Mouse (Mus musculus): ENCODE results near the gene Aldh3b2. TPM values are rescaled to one million over a fixed set of nuclear protein-coding genes. Genes with fewer than 3 reads are reported as not detected.
A peak's percentile ranks its signal among the peaks of the same experiment; 100 is the strongest.

Gene Aldh3b2
- polyA plus RNA-seq, 1 experiment: 0.11 TPM

DNA sequence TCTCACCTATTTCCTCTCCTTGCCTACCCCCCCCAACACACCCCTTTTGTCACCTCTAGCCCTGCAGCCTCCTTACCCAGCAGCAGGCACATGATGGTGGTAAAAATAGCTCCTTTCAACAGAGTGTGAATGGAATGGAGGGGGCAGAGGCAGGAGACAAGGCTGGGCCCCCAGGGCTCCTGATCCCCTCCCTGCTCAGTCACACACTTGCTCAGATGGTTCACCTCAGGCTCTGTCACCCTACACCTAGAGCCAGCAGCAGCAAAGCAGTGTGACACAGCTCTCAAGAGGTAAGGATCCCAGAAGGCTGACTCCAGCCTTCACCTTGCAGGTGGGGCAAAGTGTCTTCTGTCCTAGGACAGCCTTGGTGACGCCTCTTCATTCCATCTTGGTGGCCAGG lies 31.0 kb downstream of the Aldh3b2 start, which contains the start of gene Doc2g:
Gene Doc2g, plus strand, starts transcription at position 202 of the 400 bp plus-strand sequence.
- no peaks in the 10 kb centered on the region for H3K79me2 ChIP-seq (ENCODE audit: control insufficient read depth, insufficient read depth)
- H3K36me3 ChIP-seq (ENCODE audit: control insufficient read depth, insufficient read depth): peaks cover 7% of the 10 kb centered on the region
- H3K27me3 ChIP-seq (ENCODE audit: control insufficient read depth, insufficient read depth, insufficient read length): no peaks in the 10 kb centered on the region
- H3ac ChIP-seq (ENCODE audit: control insufficient read depth, insufficient read length): no peak within 1 kb of the TSS
- TF ChIP-seq TCF3 (IDR thresholded peaks at IDR 0.05; ENCODE audit: insufficient read length, low read depth) (no peak), POLR2AphosphoS2 (IDR thresholded peaks at IDR 0.05; ENCODE audit: insufficient read length, low read depth) (peak; percentile 12), MYOG (IDR thresholded peaks at IDR 0.05; ENCODE audit: control insufficient read depth in 1 of 3, insufficient read depth in 1 of 3, insufficient read length in 2 of 3, low read depth in 2 of 3) (no peak)
- H3K4me3 ChIP-seq: no peak within 1 kb of the TSS
- H3K4me2 ChIP-seq (ENCODE audit: low read depth): peak within 1 kb of the TSS; percentile 2

DNA sequence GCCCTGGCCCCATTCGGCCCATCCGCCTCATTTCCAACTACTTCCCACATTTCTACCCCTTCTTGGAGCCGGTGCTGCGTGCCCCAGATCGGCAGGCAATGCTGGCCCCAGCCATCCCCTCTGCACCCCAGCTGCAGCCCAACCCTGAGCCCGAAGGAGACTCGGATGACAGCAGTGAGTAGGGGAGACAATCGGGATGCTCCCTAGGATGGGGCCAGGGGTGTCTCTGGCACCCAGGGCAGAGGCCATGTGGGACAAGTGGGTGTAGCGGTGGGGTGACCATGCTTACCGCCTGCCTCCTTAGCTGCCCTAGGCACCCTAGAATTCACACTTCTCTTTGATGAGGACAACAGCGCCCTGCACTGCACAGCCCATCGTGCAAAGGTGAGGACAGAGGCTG lies 31.5 kb downstream of the Aldh3b2 start:
- no peaks in the 10 kb centered on the region for H3K79me2 ChIP-seq (ENCODE audit: control insufficient read depth, insufficient read depth)
- TF ChIP-seq POLR2AphosphoS2 (IDR thresholded peaks at IDR 0.05; ENCODE audit: insufficient read length, low read depth) (no peak), POLR2A (IDR thresholded peaks at IDR 0.05; ENCODE audit: insufficient read length, low read depth) (no peak), TCF3 (IDR thresholded peaks at IDR 0.05; ENCODE audit: insufficient read length, low read depth) (no peak), USF1 (IDR thresholded peaks at IDR 0.05; ENCODE audit: low read depth) (no peak), TCF12 (IDR thresholded peaks at IDR 0.05; ENCODE audit: insufficient read depth, poor library complexity, severe bottlenecking) (no peak), E2F4 (IDR thresholded peaks at IDR 0.05; ENCODE audit: insufficient read depth) (no peak), SRF (IDR thresholded peaks at IDR 0.05; ENCODE audit: control insufficient read depth, insufficient read length, low read depth) (no peak), CEBPB (IDR thresholded peaks at IDR 0.05; ENCODE audit: insufficient read depth, poor library complexity, severe bottlenecking) (no peak), MAX (IDR thresholded peaks at IDR 0.05; ENCODE audit: low read depth) (no peak), MYOD1 (IDR thresholded peaks at IDR 0.05; ENCODE audit: control insufficient read depth in 1 of 3, insufficient read length in 2 of 3, low read depth in 2 of 3) (no peak), REST (IDR thresholded peaks at IDR 0.05; ENCODE audit: insufficient read depth, insufficient read length) (no peak), MYOG (IDR thresholded peaks at IDR 0.05; ENCODE audit: control insufficient read depth in 1 of 3, insufficient read depth in 1 of 3, insufficient read length in 2 of 3, low read depth in 2 of 3) (no peak)
- peaks cover 7% of the 10 kb centered on the region for H3K36me3 ChIP-seq (ENCODE audit: control insufficient read depth, insufficient read depth)
- H3ac ChIP-seq (ENCODE audit: control insufficient read depth, insufficient read length): no peak overlapping the region
- no peak overlapping the region for H3K4me3 ChIP-seq
- no peak overlapping the region for H3K4me2 ChIP-seq (ENCODE audit: low read depth)
- no peaks in the 10 kb centered on the region for H3K27me3 ChIP-seq (ENCODE audit: control insufficient read depth, insufficient read depth, insufficient read length)

DNA sequence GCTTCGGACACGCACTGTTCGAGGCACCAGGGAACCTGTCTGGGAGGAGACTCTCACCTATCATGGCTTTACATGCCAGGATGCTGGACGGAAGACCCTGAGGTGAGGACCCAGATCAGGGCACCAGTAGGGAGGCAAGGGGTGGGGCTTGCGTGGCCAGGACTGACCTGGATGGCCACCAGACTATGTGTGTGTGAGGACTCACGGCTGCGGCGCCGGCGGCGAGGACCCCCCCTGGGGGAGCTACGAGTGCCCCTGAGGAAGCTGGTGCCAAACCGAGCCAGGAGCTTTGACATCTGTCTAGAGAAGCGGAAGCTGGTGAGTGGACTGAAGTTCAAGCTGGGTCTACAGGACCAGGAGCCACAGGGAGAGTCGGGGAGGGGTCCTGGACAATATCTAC lies 32.2 kb downstream of the Aldh3b2 start:
- peak; percentile 48 for TF ChIP-seq POLR2AphosphoS2 (IDR thresholded peaks at IDR 0.05; ENCODE audit: insufficient read length, low read depth)
- no peak for TF ChIP-seq MYOD1 (IDR thresholded peaks at IDR 0.05; ENCODE audit: control insufficient read depth in 1 of 3, insufficient read length in 2 of 3, low read depth in 2 of 3)
- TF ChIP-seq POLR2A (IDR thresholded peaks at IDR 0.05; ENCODE audit: insufficient read length, low read depth): no peak
- H3K36me3 ChIP-seq (ENCODE audit: control insufficient read depth, insufficient read depth): peaks cover 13% of the 10 kb centered on the region
- no peak overlapping the region for H3ac ChIP-seq (ENCODE audit: control insufficient read depth, insufficient read length)
- no peak overlapping the region for H3K4me2 ChIP-seq (ENCODE audit: low read depth)
- no peaks in the 10 kb centered on the region for H3K79me2 ChIP-seq (ENCODE audit: control insufficient read depth, insufficient read depth)
- H3K27me3 ChIP-seq (ENCODE audit: control insufficient read depth, insufficient read depth, insufficient read length): no peaks in the 10 kb centered on the region
- no peak overlapping the region for H3K4me3 ChIP-seq

DNA sequence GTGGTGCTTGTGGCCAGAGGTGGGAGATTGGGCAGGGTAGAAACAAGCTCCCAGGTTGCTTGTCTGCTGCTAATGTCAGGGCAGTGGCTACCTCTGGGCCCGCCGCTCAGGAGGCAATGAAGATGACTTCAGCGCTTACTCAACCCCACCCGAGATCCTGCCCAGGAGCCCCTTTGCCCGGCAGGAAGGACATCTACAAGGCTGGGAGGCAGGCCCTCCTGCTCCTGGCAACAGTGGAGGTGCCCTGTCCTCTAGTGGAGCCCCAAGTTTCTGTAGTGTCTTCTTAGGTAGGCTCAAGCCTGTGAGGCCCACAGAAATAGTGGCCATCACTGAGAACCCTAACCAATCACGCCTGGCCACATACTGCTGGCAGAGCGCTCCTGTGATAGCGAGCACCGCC lies 33.0 kb downstream of the Aldh3b2 start:
- no peak overlapping the region for H3K4me2 ChIP-seq (ENCODE audit: low read depth)
- peaks cover 21% of the 10 kb centered on the region for H3K36me3 ChIP-seq (ENCODE audit: control insufficient read depth, insufficient read depth)
- TF ChIP-seq POLR2AphosphoS2 (IDR thresholded peaks at IDR 0.05; ENCODE audit: insufficient read length, low read depth) (peak; percentile 44), REST (IDR thresholded peaks at IDR 0.05; ENCODE audit: insufficient read depth, insufficient read length) (no peak)
- H3K4me3 ChIP-seq: no peak overlapping the region
- no peak overlapping the region for H3ac ChIP-seq (ENCODE audit: control insufficient read depth, insufficient read length)
- no peaks in the 10 kb centered on the region for H3K27me3 ChIP-seq (ENCODE audit: control insufficient read depth, insufficient read depth, insufficient read length)
- H3K79me2 ChIP-seq (ENCODE audit: control insufficient read depth, insufficient read depth): no peaks in the 10 kb centered on the region

DNA sequence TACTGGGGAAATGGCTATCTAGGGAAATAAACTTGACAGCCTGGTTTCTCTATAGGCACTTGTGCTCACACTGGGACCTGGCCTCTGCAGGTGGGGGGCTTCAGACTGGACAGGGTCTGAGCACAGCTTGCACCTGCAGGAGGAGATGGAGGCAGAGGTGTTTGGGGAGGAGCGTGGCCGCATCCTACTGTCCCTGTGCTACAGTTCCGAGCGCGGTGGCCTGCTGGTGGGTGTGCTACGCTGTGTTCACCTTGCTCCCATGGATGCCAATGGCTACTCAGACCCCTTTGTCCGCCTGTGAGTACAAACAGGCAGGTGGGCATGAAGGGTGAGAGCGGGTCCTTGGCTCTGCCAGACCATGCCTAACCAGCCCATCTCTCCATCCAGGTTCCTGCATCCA lies 33.8 kb downstream of the Aldh3b2 start:
- H3K4me3 ChIP-seq: no peak overlapping the region
- peaks cover 25% of the 10 kb centered on the region for H3K36me3 ChIP-seq (ENCODE audit: control insufficient read depth, insufficient read depth)
- no peak overlapping the region for H3ac ChIP-seq (ENCODE audit: control insufficient read depth, insufficient read length)
- H3K27me3 ChIP-seq (ENCODE audit: control insufficient read depth, insufficient read depth, insufficient read length): no peaks in the 10 kb centered on the region
- H3K79me2 ChIP-seq (ENCODE audit: control insufficient read depth, insufficient read depth): peaks cover 5% of the 10 kb centered on the region
- no peak overlapping the region for H3K4me2 ChIP-seq (ENCODE audit: low read depth)
- TF ChIP-seq POLR2AphosphoS2 (IDR thresholded peaks at IDR 0.05; ENCODE audit: insufficient read length, low read depth) (peak; percentile 51), MYOD1 (IDR thresholded peaks at IDR 0.05; ENCODE audit: control insufficient read depth in 1 of 3, insufficient read length in 2 of 3, low read depth in 2 of 3) (no peak), TCF3 (IDR thresholded peaks at IDR 0.05; ENCODE audit: insufficient read length, low read depth) (no peak)

DNA sequence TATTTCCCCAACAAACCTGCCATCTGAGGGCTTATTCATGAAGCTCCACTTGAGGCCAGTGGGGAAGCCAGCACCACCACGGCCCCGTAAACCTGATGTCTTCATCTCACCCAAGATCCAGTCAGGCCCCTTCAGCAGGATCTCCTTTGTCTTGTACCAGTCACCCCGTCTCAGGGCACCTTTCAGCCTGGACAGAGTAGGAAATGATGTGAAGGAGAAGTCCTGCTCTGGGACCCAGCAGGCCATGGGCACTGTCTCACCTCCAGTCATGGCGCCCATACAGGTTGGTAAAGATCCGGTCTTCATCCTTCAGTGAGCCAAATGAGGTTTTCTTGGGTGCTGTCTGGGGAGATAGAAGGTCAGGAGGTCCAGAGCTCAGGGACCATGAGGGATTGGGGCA lies 39.0 kb downstream of the Aldh3b2 start:
- peak overlapping the region; percentile 99 for H3K4me2 ChIP-seq (ENCODE audit: low read depth)
- H3K36me3 ChIP-seq (ENCODE audit: control insufficient read depth, insufficient read depth): peaks cover 18% of the 10 kb centered on the region
- H3K4me3 ChIP-seq: peak overlapping the region; percentile 78
- peaks cover 15% of the 10 kb centered on the region for H3K79me2 ChIP-seq (ENCODE audit: control insufficient read depth, insufficient read depth)
- H3ac ChIP-seq (ENCODE audit: control insufficient read depth, insufficient read length): no peak overlapping the region
- no peaks in the 10 kb centered on the region for H3K27me3 ChIP-seq (ENCODE audit: control insufficient read depth, insufficient read depth, insufficient read length)
- TF ChIP-seq TCF3 (IDR thresholded peaks at IDR 0.05; ENCODE audit: insufficient read length, low read depth) (no peak), SRF (IDR thresholded peaks at IDR 0.05; ENCODE audit: control insufficient read depth, insufficient read length, low read depth) (no peak), TCF12 (IDR thresholded peaks at IDR 0.05; ENCODE audit: insufficient read depth, poor library complexity, severe bottlenecking) (no peak), E2F4 (IDR thresholded peaks at IDR 0.05; ENCODE audit: insufficient read depth) (no peak), MYOD1 (IDR thresholded peaks at IDR 0.05; ENCODE audit: control insufficient read depth in 1 of 3, insufficient read length in 2 of 3, low read depth in 2 of 3) (no peak), USF1 (IDR thresholded peaks at IDR 0.05; ENCODE audit: low read depth) (no peak), POLR2AphosphoS2 (IDR thresholded peaks at IDR 0.05; ENCODE audit: insufficient read length, low read depth) (no peak)

Data from myocyte (in vitro differentiated cells).